Mouse (Mus musculus) brain, embryonic 14.5 days (tissue): ENCODE data around the gene Ythdf2.

Source experiments
- CTCF ChIP-seq: fragments of 200-500 bp; IDR thresholded peaks from 2 replicates; pipeline ENCODE4 v1.5.1; 2012; ENCODE audit warnings: inconsistent platforms, mild to moderate bottlenecking, moderate library complexity, borderline replicate concordance; ENCODE audit not compliant: insufficient read depth, insufficient read length; ENCODE audit errors: extremely low read depth
- POLR2A ChIP-seq: fragments of 200-500 bp; IDR thresholded peaks from 2 replicates; pipeline ENCODE4 v1.6.1; 2012; ENCODE audit warnings: mild to moderate bottlenecking, inconsistent platforms, borderline replicate concordance; ENCODE audit not compliant: poor library complexity, insufficient read depth, insufficient read length, severe bottlenecking; ENCODE audit errors: extremely low read depth

- no peak for TF ChIP-seq CTCF
- TF ChIP-seq POLR2A, result no peak
Observed at GRCm38 (mm10) chr4:132253622-132254021, 41.5 kb upstream of the Ythdf2 start.
